Mouse (Mus musculus): ENCODE data around the gene P4ha2.
A peak's percentile ranks its signal among the peaks of the same experiment; 100 is the strongest.
"Not testable (repeated sequence)": the region's sequence is repeated elsewhere in the genome, so short reads cannot be mapped to it uniquely, and the experiment has no call there.

Gene P4ha2

GRCm38 (mm10) chr11:54126654-54127374 is 26.9 kb downstream of the P4ha2 start:
- H3K27me3 ChIP-seq (ENCODE audit: control insufficient read depth, insufficient read depth, low read length, poor library complexity, severe bottlenecking) = no peaks in the 10 kb centered on the region; the same call in 1 of the 2 replicates
- H3K36me3 ChIP-seq (ENCODE audit: control insufficient read depth, insufficient read depth, low read length, poor library complexity, severe bottlenecking) = no peaks in the 10 kb centered on the region
- no peak for DNase-seq (ENCODE audit: low read depth, low spot score)

GRCm38 (mm10) chr11:54127397-54127796 is 27.5 kb downstream of the P4ha2 start:
- DNase-seq (ENCODE audit: low read depth, low spot score) = no peak
- no peaks in the 10 kb centered on the region for H3K36me3 ChIP-seq (ENCODE audit: control insufficient read depth, insufficient read depth, low read length, poor library complexity, severe bottlenecking)
- no peaks in the 10 kb centered on the region; the same call in 1 of the 2 replicates for H3K27me3 ChIP-seq (ENCODE audit: control insufficient read depth, insufficient read depth, low read length, poor library complexity, severe bottlenecking)

GRCm38 (mm10) chr11:54129955-54130354 is 30.1 kb downstream of the P4ha2 start:
- no peak for DNase-seq (ENCODE audit: low read depth, low spot score)
- H3K36me3 ChIP-seq (ENCODE audit: control insufficient read depth, insufficient read depth, low read length, poor library complexity, severe bottlenecking) = no peaks in the 10 kb centered on the region
- H3K27me3 ChIP-seq (ENCODE audit: control insufficient read depth, insufficient read depth, low read length, poor library complexity, severe bottlenecking) = no peaks in the 10 kb centered on the region; the same call in 1 of the 2 replicates

GRCm38 (mm10) chr11:54130721-54131120 is 30.8 kb downstream of the P4ha2 start:
- Histone ChIP-seq H3K27me3 (ENCODE audit: control insufficient read depth, insufficient read depth, low read length, poor library complexity, severe bottlenecking) (no peaks in the 10 kb centered on the region; the same call in 1 of the 2 replicates), H3K36me3 (ENCODE audit: control insufficient read depth, insufficient read depth, low read length, poor library complexity, severe bottlenecking) (no peaks in the 10 kb centered on the region)
- no peak for DNase-seq (ENCODE audit: low read depth, low spot score)

GRCm38 (mm10) chr11:54132290-54132689 is 32.4 kb downstream of the P4ha2 start:
- Histone ChIP-seq H3K36me3 (ENCODE audit: control insufficient read depth, insufficient read depth, low read length, poor library complexity, severe bottlenecking) (no peaks in the 10 kb centered on the region), H3K27me3 (ENCODE audit: control insufficient read depth, insufficient read depth, low read length, poor library complexity, severe bottlenecking) (no peaks in the 10 kb centered on the region)
- no peak for DNase-seq (ENCODE audit: low read depth, low spot score)

GRCm38 (mm10) chr11:54134905-54135304 is 35.0 kb downstream of the P4ha2 start:
- Histone ChIP-seq H3K27me3 (ENCODE audit: control insufficient read depth, insufficient read depth, low read length, poor library complexity, severe bottlenecking) (no peaks in the 10 kb centered on the region), H3K36me3 (ENCODE audit: control insufficient read depth, insufficient read depth, low read length, poor library complexity, severe bottlenecking) (no peaks in the 10 kb centered on the region)
- DNase-seq (ENCODE audit: low read depth, low spot score) = no peak

- DNase-seq (ENCODE audit: low read depth, low spot score) = peak; percentile 49
- H3K36me3 ChIP-seq (ENCODE audit: control insufficient read depth, insufficient read depth, low read length, poor library complexity, severe bottlenecking) = not testable (repeated sequence)
Measured at GRCm38 (mm10) chr11:54140159-54140558, 40.3 kb downstream of the P4ha2 start.

GRCm38 (mm10) chr11:54141200-54141971 is 41.5 kb downstream of the P4ha2 start:
- Histone ChIP-seq H3K27me3 (ENCODE audit: control insufficient read depth, insufficient read depth, low read length, poor library complexity, severe bottlenecking) (no peaks in the 10 kb centered on the region), H3K36me3 (ENCODE audit: control insufficient read depth, insufficient read depth, low read length, poor library complexity, severe bottlenecking) (no peaks in the 10 kb centered on the region)
- no peak for DNase-seq (ENCODE audit: low read depth, low spot score)

More at GRCm38 (mm10) chr11:54140159-54140558, 40.3 kb downstream of the P4ha2 start:
- not testable (repeated sequence) for H3K27me3 ChIP-seq (ENCODE audit: control insufficient read depth, insufficient read depth, low read length, poor library complexity, severe bottlenecking)

GRCm38 (mm10) chr11:54144886-54145285 is 45.0 kb downstream of the P4ha2 start:
- H3K36me3 ChIP-seq (ENCODE audit: control insufficient read depth, insufficient read depth, low read length, poor library complexity, severe bottlenecking) = no peaks in the 10 kb centered on the region
- H3K27me3 ChIP-seq (ENCODE audit: control insufficient read depth, insufficient read depth, low read length, poor library complexity, severe bottlenecking) = no peaks in the 10 kb centered on the region; the same call in 1 of the 2 replicates
- peak; percentile 87 for DNase-seq (ENCODE audit: low read depth, low spot score)

GRCm38 (mm10) chr11:54145990-54146389 is 46.1 kb downstream of the P4ha2 start:
- peak; percentile 59 for DNase-seq (ENCODE audit: low read depth, low spot score)
- Histone ChIP-seq H3K27me3 (ENCODE audit: control insufficient read depth, insufficient read depth, low read length, poor library complexity, severe bottlenecking) (no peaks in the 10 kb centered on the region; the same call in 1 of the 2 replicates), H3K36me3 (ENCODE audit: control insufficient read depth, insufficient read depth, low read length, poor library complexity, severe bottlenecking) (no peaks in the 10 kb centered on the region)

GRCm38 (mm10) chr11:54149791-54150465 is 50.0 kb downstream of the P4ha2 start:
- DNase-seq (ENCODE audit: low read depth, low spot score) = peak; percentile 33
- Histone ChIP-seq H3K27me3 (ENCODE audit: control insufficient read depth, insufficient read depth, low read length, poor library complexity, severe bottlenecking) (no peaks in the 10 kb centered on the region; the same call in 1 of the 2 replicates), H3K36me3 (ENCODE audit: control insufficient read depth, insufficient read depth, low read length, poor library complexity, severe bottlenecking) (no peaks in the 10 kb centered on the region)

- Histone ChIP-seq H3K27me3 (ENCODE audit: control insufficient read depth, insufficient read depth, low read length, poor library complexity, severe bottlenecking) (no peaks in the 10 kb centered on the region; the same call in 1 of the 2 replicates), H3K36me3 (ENCODE audit: control insufficient read depth, insufficient read depth, low read length, poor library complexity, severe bottlenecking) (no peaks in the 10 kb centered on the region)
- DNase-seq (ENCODE audit: low read depth, low spot score) = no peak
Measured at GRCm38 (mm10) chr11:54151141-54151540, 51.2 kb downstream of the P4ha2 start.

- H3K36me3 ChIP-seq (ENCODE audit: control insufficient read depth, insufficient read depth, low read length, poor library complexity, severe bottlenecking) = no peaks in the 10 kb centered on the region
- no peak for DNase-seq (ENCODE audit: low read depth, low spot score)
- no peaks in the 10 kb centered on the region for H3K27me3 ChIP-seq (ENCODE audit: control insufficient read depth, insufficient read depth, low read length, poor library complexity, severe bottlenecking)
Measured at GRCm38 (mm10) chr11:54152957-54153356, 53.1 kb downstream of the P4ha2 start.

- DNase-seq (ENCODE audit: low read depth, low spot score) = peak; percentile 81
- no peaks in the 10 kb centered on the region for H3K36me3 ChIP-seq (ENCODE audit: control insufficient read depth, insufficient read depth, low read length, poor library complexity, severe bottlenecking)
Measured at GRCm38 (mm10) chr11:54155864-54156263, 56.0 kb downstream of the P4ha2 start.

GRCm38 (mm10) chr11:54156504-54156903 is 56.6 kb downstream of the P4ha2 start:
- Histone ChIP-seq H3K36me3 (ENCODE audit: control insufficient read depth, insufficient read depth, low read length, poor library complexity, severe bottlenecking) (no peaks in the 10 kb centered on the region), H3K27me3 (ENCODE audit: control insufficient read depth, insufficient read depth, low read length, poor library complexity, severe bottlenecking) (no peaks in the 10 kb centered on the region)
- no peak for DNase-seq (ENCODE audit: low read depth, low spot score)

More at GRCm38 (mm10) chr11:54155864-54156263, 56.0 kb downstream of the P4ha2 start:
- H3K27me3 ChIP-seq (ENCODE audit: control insufficient read depth, insufficient read depth, low read length, poor library complexity, severe bottlenecking) = no peaks in the 10 kb centered on the region

Data from splenic B cell, adult 2 months (primary cell).